Mouse (Mus musculus): ENCODE results near the gene Gpr173.
"Not testable (repeated sequence)": the region's sequence is repeated elsewhere in the genome, so short reads cannot be mapped to it uniquely, and the experiment has no call there.

Gene Gpr173

DNA sequence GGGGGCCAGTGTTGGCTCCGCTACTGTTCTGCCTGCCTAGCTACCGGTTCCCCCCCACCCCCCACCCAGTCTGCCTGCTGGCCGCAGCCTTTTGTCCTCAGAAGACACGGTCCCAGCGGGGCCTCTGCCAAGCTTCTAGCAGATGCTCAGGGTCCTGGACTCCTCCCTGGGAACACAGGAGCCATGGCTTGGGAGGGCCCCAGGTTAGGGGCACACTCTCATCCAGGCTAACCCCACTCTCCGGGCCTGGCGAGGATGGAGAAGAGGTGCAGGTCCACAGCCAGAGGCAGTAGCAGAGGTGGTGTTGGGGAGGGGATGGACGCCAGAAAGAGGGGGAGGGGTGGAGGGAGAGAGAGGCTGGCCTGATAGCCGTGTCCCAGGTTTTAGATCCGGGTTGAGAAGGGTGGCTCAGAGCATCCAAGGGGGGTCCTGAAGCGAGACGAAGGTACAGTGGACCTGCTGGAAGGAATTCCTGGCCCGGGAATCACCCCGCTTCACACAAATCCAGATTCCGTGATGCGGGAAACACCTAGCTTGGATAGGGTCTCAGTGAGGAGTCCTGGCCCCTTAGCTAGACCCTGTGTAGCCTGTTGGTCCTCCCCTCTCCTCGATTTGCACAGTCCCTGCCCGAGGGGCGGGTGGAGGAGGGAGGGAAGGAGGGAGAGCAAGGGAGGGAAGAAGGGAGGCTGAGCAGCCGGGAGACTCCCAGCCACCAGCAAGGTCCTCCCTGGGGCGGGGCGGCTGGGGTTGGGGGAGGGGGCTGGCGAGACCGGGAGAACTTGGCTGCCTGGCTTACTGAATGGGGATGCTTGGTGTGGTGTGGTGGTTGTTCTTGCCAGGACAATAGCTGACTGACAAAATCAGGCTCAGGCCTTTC is at the start of gene Gpr173:
Gene Gpr173, minus strand, starts transcription at position 308 of the 877 bp plus-strand sequence.
- in situ Hi-C loops (cut with MseI, MboI) = no loop called here

- in situ Hi-C loops (cut with MseI, MboI) = no loop called here
Measured at GRCm38 (mm10) chrX:152403251-152403650, 34.7 kb upstream of the Gpr173 start.

GRCm38 (mm10) chrX:152400096-152400495 is 31.6 kb upstream of the Gpr173 start:
- in situ Hi-C loops (cut with MseI, MboI) = no loop called here

- in situ Hi-C loops (cut with MseI, MboI) = no loop called here
Measured at GRCm38 (mm10) chrX:152368054-152368396, 479 bp downstream of the Gpr173 start.

DNA sequence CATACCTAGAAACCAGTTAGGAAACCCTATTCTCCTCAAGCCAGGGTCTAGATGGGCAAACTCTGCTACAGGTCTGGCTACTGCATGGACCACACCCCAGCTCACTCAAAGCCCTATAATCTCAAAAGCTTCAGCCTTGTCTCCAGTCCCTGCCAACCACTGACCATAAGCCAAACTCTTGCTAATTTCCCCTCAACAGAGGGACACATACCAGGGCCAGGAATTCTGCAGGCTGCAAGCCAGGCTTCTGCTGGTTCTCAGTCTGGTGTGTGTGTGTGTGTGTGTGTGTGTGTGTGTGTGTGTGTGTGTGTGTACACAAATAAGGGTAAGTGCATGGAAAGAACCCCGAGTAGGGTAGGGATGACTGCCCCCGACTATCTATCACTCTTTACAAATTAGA is 2.1 kb downstream of the Gpr173 start:
- in situ Hi-C loops (cut with MseI, MboI) = no loop called here

DNA sequence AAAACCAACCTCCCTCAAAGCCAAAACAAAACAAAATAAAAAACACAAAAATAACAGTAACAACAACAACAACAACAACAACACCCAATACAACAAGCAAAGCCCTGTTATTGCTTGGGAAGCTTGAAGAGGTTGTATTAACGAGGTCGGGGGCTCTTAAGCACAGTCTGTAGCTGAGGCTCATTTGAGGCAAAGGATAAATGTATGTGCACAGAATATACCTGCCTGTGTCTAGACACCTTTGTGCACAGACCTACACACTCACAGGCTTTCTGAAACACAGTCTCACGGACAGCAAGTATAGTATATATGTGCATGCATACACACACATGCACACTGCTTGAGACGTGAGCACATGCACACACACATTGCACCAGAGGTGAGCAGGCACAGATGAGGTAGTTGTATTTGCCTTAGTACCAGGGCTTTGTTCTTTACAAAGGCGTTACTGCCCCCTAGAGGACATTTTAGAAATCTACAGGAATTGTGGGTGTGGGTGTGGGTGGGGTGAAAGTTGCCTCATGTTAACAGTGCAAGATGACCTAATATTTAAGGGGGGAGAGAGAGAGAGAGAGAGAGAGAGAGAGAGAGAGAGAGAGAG is 15.9 kb downstream of the Gpr173 start:
- in situ Hi-C loops (cut with MseI, MboI) = no loop called here

DNA sequence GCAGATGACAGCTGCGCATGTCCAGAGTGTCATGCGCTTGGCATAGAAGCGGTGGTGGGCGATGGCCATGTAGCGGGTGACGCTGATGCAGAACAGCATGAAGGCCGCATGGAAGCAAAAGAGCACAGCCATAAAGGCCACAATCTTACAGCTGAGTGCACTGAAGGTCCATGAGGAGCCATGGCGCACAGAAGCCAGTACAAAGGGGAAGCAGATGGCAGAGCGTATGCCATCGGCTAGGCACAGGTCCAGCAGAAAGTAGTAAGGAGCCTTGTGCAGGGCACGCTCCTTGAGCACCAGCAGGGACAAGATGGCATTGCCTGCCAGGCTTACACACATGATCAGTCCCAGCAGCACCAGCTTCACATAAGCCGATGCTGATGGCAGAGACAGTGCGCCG is 21.5 kb downstream of the Gpr173 start:
- in situ Hi-C loops (cut with MseI, MboI) = no loop called here

DNA sequence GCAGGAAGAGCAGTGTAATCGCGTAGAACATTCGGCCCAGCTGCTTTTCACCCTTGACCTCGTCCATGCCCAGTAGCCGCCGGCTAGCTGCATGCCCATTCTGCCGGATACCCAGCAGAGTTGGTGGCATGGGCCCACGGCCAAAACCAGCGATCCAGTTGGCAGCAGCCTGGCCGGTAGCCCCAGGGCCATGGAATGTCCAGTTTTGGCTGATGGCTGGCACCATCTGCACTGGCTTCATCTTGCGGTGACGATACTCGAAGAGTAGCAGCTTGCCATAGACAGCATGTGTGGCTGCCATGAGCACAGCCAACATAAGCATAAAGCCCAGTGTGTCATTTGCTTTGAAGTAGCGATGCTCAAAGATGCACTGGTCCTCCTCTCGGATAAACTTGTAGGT is 21.9 kb downstream of the Gpr173 start:
- in situ Hi-C loops (cut with MseI, MboI) = no loop called here

- in situ Hi-C loops (cut with MseI, MboI) = no loop called here
Measured at GRCm38 (mm10) chrX:152342903-152343302, 25.6 kb downstream of the Gpr173 start.

DNA sequence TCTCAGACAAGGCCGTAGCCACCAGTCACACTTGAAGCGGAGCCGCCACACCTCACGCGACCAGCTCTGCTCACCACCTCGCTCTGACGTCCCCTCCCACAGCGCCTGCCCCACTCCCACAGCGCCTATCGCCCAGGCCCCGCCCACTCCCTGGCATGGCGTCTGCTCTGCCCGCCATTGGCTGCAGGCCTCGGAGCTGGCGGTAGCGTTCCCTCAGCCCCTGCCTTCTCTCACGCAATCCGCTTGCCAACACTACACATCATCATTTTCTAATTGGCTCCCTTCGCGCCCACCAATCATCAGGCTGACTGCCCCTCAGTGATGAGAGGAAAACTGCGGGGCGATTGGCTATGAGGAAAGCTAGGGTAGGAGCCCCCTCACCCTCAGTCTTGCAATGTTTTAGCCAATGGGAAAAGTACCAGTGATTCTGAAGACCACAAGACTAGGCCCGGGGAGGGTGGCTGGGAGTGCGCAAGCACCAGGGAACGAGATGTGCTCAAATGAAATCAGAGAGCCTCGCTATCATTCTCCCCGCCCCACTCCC is 26.1 kb downstream of the Gpr173 start, which contains the start of gene Tspyl2:
Gene Tspyl2, minus strand, starts transcription at position 68 of the 544 bp plus-strand sequence.
- in situ Hi-C loops (cut with MseI, MboI) = no loop called here

DNA sequence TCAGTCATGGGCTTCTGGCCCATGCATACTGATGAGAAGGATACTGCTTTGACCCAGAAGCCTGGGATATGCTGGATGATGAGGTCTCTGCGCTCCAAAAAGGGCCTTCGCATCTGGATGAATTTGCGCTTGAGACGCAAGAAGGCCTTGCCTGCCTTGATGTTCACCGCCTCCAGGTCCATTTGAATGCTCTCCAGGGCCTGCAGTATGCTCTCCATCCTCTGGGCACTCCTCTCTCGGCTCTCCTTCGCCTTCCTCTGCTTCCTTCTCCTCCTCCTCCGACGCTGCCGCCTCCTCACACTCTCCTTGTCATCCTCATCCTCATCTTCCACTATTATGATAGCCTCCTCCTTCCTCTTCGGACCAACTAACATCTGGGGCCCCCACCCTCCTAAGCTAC is 27.0 kb downstream of the Gpr173 start:
- in situ Hi-C loops (cut with MseI, MboI) = no loop called here

GRCm38 (mm10) chrX:152336546-152337332 is 31.8 kb downstream of the Gpr173 start:
- in situ Hi-C loops (cut with MseI, MboI) = no loop called here

GRCm38 (mm10) chrX:152336123-152336522 is 32.4 kb downstream of the Gpr173 start:
- in situ Hi-C loops (cut with MseI, MboI) = not testable (repeated sequence)

DNA sequence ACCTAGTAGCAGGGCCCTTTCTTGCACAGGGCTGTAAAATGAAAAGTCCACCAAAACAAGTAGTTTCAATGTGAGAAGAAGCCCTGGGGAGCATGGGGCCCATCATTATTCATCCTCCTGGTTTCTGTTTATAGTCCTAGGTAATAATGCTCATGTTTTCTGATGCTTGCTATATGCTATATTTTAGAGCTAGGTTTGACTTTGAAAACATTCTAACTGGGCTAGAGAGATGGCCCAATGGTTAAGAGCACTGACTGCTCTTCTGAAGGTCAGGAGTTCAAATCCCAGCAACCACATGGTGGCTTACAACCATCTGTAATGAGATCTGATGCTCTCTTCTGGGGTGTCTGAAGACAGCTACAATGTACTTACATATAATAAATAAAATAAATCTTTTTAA is 39.1 kb downstream of the Gpr173 start:
- in situ Hi-C loops (cut with MseI, MboI) = not testable (repeated sequence)

- in situ Hi-C loops (cut with MseI, MboI) = no loop called here
Measured at GRCm38 (mm10) chrX:152327689-152328052, 40.8 kb downstream of the Gpr173 start.

- in situ Hi-C loops (cut with MseI, MboI) = no loop called here
Measured at GRCm38 (mm10) chrX:152326996-152327688, 41.4 kb downstream of the Gpr173 start, which contains the start of gene Kantr. TSS of gene Kantr (minus strand) at chrX:152327495.

GRCm38 (mm10) chrX:152323584-152323983 is 44.9 kb downstream of the Gpr173 start:
- in situ Hi-C loops (cut with MseI, MboI) = no loop called here

- in situ Hi-C loops (cut with MseI, MboI) = no loop called here
Measured at GRCm38 (mm10) chrX:152322776-152323175, 45.7 kb downstream of the Gpr173 start.

DNA sequence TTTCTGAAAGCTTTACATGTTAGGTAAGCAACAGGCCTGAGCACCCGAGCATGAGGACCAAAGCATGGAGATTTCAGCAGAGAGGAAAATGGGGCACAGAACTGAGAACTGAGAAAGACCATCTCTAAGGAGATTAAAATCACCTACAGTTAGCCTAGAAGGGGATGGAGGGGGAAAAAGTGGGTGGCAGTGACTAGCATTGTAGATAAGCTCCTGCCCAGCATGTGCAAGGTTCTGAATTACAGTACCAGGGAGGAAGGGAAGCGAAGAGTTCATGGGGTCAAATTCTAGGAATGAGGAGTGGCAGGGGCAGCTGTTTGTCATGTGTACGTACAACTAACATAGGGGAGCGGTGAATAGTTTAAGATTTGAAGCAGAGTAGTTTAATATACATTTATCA is 48.0 kb downstream of the Gpr173 start:
- in situ Hi-C loops (cut with MseI, MboI) = no loop called here

DNA sequence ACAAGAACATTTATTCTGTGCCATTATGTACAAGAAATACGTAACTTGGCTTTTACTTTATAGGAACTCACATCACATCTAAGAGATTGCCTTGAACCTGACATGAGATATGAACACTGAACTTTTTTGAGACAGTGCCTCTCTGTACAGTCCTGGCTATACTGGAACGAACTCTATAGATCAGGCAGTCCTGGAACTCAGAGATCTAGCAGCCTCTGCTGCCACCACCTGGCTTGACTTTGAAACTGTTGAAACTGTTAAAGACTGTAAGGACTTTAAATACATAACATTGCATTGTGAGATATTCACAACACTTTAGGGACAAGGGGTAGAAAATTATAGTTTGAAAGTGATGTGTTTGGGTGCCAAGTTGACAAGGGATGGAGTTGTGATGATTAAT is 60.6 kb downstream of the Gpr173 start:
- in situ Hi-C loops (cut with MseI, MboI) = no loop called here

GRCm38 (mm10) chrX:152307371-152307770 is 61.1 kb downstream of the Gpr173 start:
- in situ Hi-C loops (cut with MseI, MboI) = no loop called here
